Mouse (Mus musculus) telencephalon, adult 2 months (tissue): ENCODE results near the gene Zfp28.

Experiments
- DNase-seq: peaks from one replicate; pipeline ENCODE4 v3.0.0-alpha.2; 2011; ENCODE audit warnings: low read depth, low spot score

The Zfp28 gene

DNA sequence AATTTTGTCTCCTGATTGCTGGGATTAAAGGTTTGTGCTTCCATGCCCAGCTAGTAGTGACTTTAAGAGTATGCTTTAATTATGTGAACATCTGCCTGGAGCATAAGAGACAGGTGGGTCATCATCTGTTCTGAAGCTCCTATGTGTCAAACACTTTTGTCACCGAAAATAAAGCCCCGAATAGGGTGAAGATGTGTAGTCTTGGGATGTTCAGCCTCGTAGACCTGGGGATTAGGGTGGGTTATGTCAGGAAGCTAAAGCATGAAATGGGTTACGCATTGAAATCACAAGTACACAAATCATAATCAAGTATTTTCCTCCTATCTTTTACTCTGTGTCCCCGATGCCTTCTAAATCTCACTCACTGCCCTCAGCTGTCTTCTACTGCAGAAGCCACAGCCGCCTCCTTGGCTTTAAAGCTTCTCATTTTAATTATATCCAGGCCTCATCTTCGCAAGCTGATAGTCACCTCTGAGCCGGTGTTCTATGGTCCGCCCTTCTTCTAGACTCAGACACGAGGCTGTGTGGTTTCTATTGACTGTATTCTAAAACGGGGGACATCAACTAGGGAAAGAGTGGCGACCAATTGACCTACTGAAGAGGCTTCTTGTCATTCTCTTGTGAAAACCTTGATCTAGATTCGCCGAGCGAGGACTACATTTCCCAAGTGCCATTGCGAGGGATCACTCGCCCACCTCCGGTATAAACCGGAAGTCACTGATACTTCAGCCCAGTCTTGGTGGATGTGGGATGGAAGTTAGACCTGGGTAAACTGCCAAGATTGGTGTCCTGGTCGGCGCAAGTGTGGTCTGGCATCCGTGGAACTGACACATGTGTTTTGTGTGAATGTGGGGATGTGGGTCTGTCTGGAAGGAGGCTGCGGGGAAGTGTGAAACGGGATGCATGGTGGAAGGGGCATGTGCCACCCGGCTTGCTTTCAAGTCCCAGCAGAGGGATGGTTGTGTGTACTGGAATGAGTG, 15.2 kb downstream of the Zfp28 start, which contains the start of gene Smim17:
TSS of gene Smim17 (plus strand) at position 720 of the 980 bp plus-strand sequence.
- DNase-seq, result peak; percentile 79

- no peak for DNase-seq
Observed at GRCm38 (mm10) chr7:6410043-6410442, 26.9 kb downstream of the Zfp28 start, which contains the start of gene Gm20715. TSS of gene Gm20715 (plus strand) at chr7:6410277.

DNA sequence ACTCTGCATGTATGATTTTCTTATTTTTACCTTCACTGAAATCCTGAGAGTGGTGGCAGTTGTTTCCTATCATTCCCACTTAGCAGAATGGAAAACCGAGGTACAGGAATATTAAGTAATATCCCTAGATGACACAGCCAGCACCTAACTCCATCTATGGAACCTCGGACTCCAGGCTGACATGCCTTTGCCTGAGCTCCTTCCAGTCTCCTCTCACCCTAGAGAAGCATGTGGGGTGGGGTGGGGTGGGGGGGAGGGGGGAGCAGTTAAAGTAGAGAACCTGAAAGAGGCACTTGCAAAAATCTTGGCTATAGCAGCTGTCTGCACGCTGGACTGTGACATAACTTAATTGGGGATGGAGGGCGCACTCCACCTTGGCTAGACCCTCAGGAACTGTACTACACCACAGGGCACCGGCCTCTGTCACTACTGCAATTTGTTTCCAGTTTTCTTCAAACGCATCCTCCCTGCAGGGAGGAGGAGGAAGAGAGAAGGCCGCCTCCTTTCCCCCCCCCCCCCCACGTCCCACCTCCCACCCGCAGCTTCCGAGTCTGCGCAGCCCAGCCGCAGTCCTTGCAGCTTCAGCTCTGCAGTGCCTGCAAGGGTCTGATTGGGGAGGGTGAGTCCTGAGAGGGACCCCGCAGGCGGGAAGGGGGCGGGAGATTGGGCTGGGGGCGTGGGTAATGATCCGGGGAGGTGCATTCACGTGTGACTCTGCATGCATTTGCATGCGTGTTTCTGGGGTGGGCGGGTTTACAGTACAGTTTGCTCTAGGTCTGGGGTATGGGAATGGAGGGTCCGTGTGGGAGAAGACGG, 31.7 kb downstream of the Zfp28 start:
- DNase-seq, result no peak

DNA sequence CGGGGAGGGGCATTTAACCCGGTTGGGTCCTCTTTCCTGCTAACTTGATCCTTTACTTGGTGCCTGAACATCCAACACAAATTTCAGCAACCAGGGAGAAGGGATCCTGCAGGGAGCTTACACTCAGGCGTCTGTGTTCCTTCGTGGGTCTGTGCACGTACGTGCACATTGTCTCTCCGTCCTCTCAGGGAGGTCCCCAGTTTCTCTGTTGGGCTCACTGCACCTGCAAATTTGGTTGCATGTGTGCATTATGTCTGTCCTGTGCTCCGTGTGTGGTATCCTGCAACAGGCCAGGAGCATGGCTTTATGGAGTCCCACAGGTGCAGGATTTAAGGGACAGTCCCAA, 32.3 kb downstream of the Zfp28 start:
- DNase-seq, result no peak

DNA sequence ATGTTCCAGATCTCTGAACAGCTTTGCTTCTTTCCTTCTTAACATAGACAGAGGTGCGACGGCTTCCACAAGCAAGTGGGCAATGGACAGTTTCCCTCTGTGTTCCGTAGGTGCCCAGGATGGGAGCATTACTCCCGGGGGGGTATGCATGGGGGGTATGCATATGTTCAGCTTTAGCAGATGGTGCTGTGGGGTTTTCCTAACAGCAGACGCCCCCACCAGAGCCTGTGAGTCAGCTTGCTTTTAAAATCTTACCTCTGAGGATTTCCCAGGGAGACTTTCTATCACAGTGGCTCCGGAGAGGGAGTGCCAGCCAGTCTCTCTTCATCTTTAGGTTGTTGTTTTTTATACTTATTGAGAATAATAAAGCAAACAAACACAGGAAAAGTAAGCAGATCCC, 36.8 kb downstream of the Zfp28 start:
- DNase-seq, result peak; percentile 48

DNA sequence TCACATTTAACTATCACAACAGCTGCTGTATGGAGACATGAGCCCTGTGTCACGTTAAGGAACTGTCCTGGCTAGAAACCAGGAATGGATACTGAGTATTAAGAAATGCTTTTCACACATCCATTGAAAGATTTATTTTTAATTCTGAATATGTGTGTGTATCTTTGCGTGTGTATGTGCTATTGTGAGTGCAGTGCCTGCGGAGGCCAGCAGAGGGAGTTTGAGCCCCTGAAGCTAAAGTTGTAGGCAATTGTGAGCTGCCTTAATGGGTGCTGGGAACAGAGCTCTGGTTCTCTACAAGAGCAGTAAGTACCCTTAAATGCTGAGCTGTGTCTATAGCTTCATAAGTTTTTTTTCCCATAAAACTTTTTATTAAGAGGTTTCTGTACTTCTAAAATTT, 46.3 kb downstream of the Zfp28 start:
- DNase-seq, result no peak

- no peak for DNase-seq
Observed at GRCm38 (mm10) chr7:6430342-6430741, 47.2 kb downstream of the Zfp28 start.

DNA sequence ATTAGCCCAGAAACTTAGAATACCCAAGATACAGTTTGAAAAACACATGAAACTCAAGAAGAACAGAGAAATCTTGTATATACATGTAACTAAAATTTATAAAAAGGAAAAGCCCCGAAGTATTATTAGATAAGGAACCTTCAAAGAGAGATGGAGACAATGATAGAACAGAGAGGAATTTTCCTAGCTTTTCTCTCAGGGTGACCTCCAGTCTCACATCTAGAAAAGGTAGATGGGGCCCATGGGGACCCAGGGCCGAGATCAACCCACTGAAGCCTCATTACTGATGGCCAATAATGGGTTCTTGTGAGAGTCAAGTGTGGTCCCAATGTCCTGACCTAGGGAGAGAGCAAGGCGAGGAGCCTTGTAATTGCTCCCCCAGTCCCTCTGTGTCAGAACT, 55.3 kb downstream of the Zfp28 start, which contains the start of gene Olfr1344:
TSS of gene Olfr1344 (plus strand) at position 301 of the 400 bp plus-strand sequence.
- DNase-seq, result no peak

DNA sequence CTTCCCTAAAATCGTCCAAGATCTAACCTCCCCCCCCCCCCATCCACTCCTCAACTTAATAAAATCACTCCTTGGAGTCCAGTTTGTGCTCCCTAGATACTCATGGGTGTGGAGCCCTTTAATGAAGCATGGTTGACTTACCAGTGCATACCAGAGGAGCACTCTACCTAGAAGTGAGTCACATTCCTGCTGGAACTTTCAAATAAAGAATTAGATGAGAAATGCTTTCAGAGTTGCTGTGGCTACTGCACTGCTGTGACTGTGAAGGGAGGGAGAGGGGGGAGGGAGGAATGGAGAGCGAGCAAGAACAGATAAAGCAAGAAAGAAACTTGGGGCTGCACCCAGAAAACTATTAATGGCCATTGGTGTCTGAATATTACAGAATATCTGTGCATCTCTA, 58.1 kb downstream of the Zfp28 start:
- no peak for DNase-seq
